Mouse (Mus musculus) forebrain, embryonic 13.5 days (tissue): ENCODE measurements around the gene Knop1. TPM values are rescaled to one million over a fixed set of nuclear protein-coding genes. Genes with fewer than 3 reads are reported as not detected.

Experiments
- ATAC-seq: fragments of 200-750 bp; cut with Nextera tagmentation; 2 replicates; pipeline ENCODE4 v1.8.0; 2017
- H3K27ac ChIP-seq: fragments of 300-500 bp; sonication (generic); 2 replicates; pipeline ENCODE4 v1.5.1; 2015; ENCODE audit warnings: inconsistent platforms, mild to moderate bottlenecking, moderate library complexity
- H3K27me3 ChIP-seq: fragments of 300-500 bp; sonication (generic); 2 replicates; pipeline ENCODE4 v1.6.1; 2015; ENCODE audit warnings: mild to moderate bottlenecking, inconsistent platforms
- H3K36me3 ChIP-seq: fragments of 300-500 bp; sonication (generic); 2 replicates; pipeline ENCODE4 v1.6.1; 2015; ENCODE audit warnings: mild to moderate bottlenecking, inconsistent platforms; ENCODE audit not compliant: poor library complexity, severe bottlenecking
- H3K4me1 ChIP-seq: fragments of 300-500 bp; sonication (generic); 2 replicates; pipeline ENCODE4 v1.6.1; 2015; ENCODE audit warnings: inconsistent platforms
- H3K4me2 ChIP-seq: fragments of 300-500 bp; sonication (generic); 2 replicates; pipeline ENCODE4 v1.6.1; 2015; ENCODE audit warnings: inconsistent platforms, mild to moderate bottlenecking, moderate library complexity
- H3K4me3 ChIP-seq: fragments of 300-500 bp; sonication (generic); 2 replicates; pipeline ENCODE4 v1.5.1; 2015; ENCODE audit warnings: mild to moderate bottlenecking, inconsistent platforms
- H3K9ac ChIP-seq: fragments of 300-500 bp; sonication (generic); 2 replicates; pipeline ENCODE4 v1.6.1; 2015; ENCODE audit warnings: mild to moderate bottlenecking, inconsistent platforms
- H3K9me3 ChIP-seq: fragments of 300-500 bp; sonication (generic); replicated peaks from 2 replicates; pipeline ENCODE4 v1.6.1; 2016; ENCODE audit warnings: inconsistent platforms
- WGBS: fragments of 180-500 bp; shearing (Covaris S2); methylation state at CpG from one replicate; pipeline ENCODE4 v1.1.7; 2015; 5-methylcytosine and 5-hydroxymethylcytosine counted together
- polyA plus RNA-seq: library from polyadenylated mRNA; unstranded; fragments of >200 nt; fragmentation: Nextera tagmentation; extraction: Ambion mirVana; gene quantifications from 2 replicates; pipeline ENCODE4 v1.2.1, GENCODE M21; 2015

The Knop1 gene
- polyA plus RNA-seq, 1 experiment from 2014 or later, result 133 TPM

DNA sequence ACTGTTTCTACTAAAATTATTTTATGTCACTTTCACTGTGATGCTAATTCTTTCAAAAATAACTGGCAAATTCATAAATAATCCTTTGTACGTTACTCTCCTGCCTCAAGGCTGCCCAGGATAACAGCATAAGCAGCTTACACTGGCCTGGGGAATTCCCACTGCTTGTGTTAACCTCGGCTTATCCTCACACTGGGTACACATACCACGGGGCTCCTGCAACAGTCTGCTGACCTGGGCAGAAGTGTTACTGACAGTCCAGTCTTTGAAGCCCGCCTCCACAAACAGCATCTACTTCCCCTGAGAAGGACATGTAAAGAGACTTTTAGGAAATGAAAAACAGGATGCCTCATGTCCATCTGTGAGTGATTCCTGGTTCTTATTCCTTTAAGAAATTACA is 13.1 kb downstream of the Knop1 start:
- no peak for ATAC-seq
- Histone ChIP-seq H3K9ac (no peak overlapping the region), H3K4me1 (peaks cover 13% of the 10 kb centered on the region), H3K4me3 (no peak overlapping the region), H3K9me3 (no peaks in the 10 kb centered on the region), H3K27ac (no peak overlapping the region), H3K36me3 (peaks cover 98% of the 10 kb centered on the region), H3K27me3 (no peaks in the 10 kb centered on the region), H3K4me2 (no peak overlapping the region)
- WGBS, result 78% methylated on average over 4 of the region's 4 CpGs

- H3K27me3 ChIP-seq, result no peaks in the 10 kb centered on the region
- H3K9ac ChIP-seq, result no peak overlapping the region
- WGBS, result 77% methylated on average over 1 of the region's 1 CpGs
- H3K27ac ChIP-seq, result 0 out of 2 replicates have a peak overlapping the region, but pooled peaks have one; percentile 35
- ATAC-seq, result peak; percentile 50; the same call in 1 of the 2 replicates
- H3K4me3 ChIP-seq, result no peak overlapping the region
- H3K36me3 ChIP-seq, result peaks cover 98% of the 10 kb centered on the region
- H3K9me3 ChIP-seq, result no peaks in the 10 kb centered on the region
- H3K4me2 ChIP-seq, result no peak overlapping the region
- peaks cover 13% of the 10 kb centered on the region for H3K4me1 ChIP-seq
Observed at GRCm38 (mm10) chr7:118841796-118842195, 14.3 kb downstream of the Knop1 start.

- no peak overlapping the region for H3K4me2 ChIP-seq
- H3K27ac ChIP-seq, result peak overlapping the region; percentile 35
- 74% methylated on average over 8 of the region's 8 CpGs for WGBS
- H3K36me3 ChIP-seq, result peaks cover 98% of the 10 kb centered on the region
- H3K9me3 ChIP-seq, result no peaks in the 10 kb centered on the region
- peaks cover 13% of the 10 kb centered on the region for H3K4me1 ChIP-seq
- no peak overlapping the region for H3K9ac ChIP-seq
- ATAC-seq, result 0 out of 2 replicates have a peak, but pooled peaks have one; percentile 30
- H3K27me3 ChIP-seq, result no peaks in the 10 kb centered on the region
- H3K4me3 ChIP-seq, result no peak overlapping the region
Observed at GRCm38 (mm10) chr7:118841030-118841745, 14.9 kb downstream of the Knop1 start.

DNA sequence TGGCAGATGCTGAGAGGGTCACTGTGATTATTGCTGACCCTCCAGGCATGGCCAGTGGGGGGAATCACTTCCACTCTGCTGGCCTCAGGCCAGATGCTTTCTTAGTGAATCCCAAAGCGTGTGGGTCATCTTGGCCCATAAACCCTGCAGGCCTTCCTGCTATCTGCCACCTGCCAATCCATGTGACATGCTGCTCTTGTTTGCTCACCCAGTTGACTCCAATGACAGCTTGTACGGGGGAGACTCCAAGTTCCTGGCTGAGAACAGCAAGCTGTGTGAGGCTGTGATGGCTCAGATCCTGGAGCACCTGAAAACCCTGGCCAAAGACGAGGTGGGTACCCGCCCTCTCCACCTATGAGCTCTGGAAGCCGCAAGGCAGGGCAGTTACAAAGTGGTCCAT is 18.2 kb downstream of the Knop1 start:
- Histone ChIP-seq H3K4me2 (no peak overlapping the region), H3K36me3 (peaks cover 98% of the 10 kb centered on the region), H3K27ac (no peak overlapping the region), H3K4me1 (peaks cover 13% of the 10 kb centered on the region), H3K4me3 (no peak overlapping the region), H3K27me3 (no peaks in the 10 kb centered on the region), H3K9me3 (no peaks in the 10 kb centered on the region), H3K9ac (no peak overlapping the region)
- no peak for ATAC-seq
- 91% methylated on average over 5 of the region's 5 CpGs for WGBS

DNA sequence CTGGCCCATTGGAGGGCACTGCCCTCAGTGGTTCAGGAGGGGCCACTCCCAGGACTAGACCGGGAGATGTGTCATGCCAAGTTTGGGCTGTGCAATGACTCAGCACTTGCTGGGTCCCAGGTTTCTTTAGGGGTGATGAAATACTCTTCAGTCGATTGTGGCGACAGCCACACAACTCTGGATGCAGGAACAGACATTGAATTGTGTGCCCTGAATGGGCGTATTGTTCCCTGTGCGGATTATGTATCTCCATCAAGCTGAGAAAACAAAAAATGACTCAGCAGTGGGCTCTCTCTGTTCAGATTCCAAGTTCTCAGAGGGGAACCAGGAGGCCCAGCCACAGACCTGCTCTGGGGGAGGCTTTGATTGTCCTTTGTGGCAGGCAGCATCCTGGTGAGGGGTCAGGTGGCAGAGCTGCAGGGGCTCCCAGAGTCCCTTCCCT is 28.1 kb downstream of the Knop1 start:
- H3K4me1 ChIP-seq, result peaks cover 10% of the 10 kb centered on the region; the same call in 1 of the 2 replicates
- peaks cover 46% of the 10 kb centered on the region for H3K36me3 ChIP-seq
- 4% methylated on average over 5 of the region's 5 CpGs for WGBS
- H3K9ac ChIP-seq, result no peak overlapping the region
- H3K4me3 ChIP-seq, result no peak overlapping the region
- no peaks in the 10 kb centered on the region for H3K27me3 ChIP-seq
- no peaks in the 10 kb centered on the region for H3K9me3 ChIP-seq
- H3K27ac ChIP-seq, result no peak overlapping the region
- no peak overlapping the region for H3K4me2 ChIP-seq
- peak; percentile 53; the same call in 1 of the 2 replicates for ATAC-seq

DNA sequence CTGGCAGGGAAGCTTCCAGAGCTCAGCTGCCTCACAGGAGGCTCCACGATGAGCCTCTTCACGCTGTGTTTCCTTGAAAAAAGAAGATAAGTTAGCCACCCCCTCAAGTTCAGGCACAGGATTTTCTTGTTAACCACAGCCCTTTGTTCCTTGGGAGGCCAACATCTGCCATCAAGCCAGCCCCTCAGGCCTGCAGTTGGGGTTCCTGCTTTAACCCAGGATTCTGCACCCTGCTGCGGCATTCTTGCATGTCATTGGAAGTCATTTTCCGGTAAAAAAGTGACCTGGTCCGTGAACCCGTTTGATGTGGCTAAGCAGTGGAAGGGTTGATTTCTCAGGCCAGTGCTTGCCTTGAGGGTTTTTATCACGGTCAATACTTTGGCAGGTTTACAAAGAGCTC is 31.6 kb downstream of the Knop1 start:
- Histone ChIP-seq H3K4me2 (no peak overlapping the region), H3K27ac (no peak overlapping the region), H3K4me1 (peaks cover 10% of the 10 kb centered on the region; the same call in 1 of the 2 replicates), H3K9me3 (no peaks in the 10 kb centered on the region), H3K36me3 (peaks cover 26% of the 10 kb centered on the region), H3K27me3 (no peaks in the 10 kb centered on the region), H3K4me3 (no peak overlapping the region), H3K9ac (no peak overlapping the region)
- ATAC-seq, result no peak
- 56% methylated on average over 7 of the region's 7 CpGs for WGBS

- H3K4me1 ChIP-seq, result no peaks in the 10 kb centered on the region
- ATAC-seq, result no peak
- WGBS, result 92% methylated on average over 12 of the region's 12 CpGs
Observed at GRCm38 (mm10) chr7:118821887-118822556, 34.0 kb downstream of the Knop1 start.

DNA sequence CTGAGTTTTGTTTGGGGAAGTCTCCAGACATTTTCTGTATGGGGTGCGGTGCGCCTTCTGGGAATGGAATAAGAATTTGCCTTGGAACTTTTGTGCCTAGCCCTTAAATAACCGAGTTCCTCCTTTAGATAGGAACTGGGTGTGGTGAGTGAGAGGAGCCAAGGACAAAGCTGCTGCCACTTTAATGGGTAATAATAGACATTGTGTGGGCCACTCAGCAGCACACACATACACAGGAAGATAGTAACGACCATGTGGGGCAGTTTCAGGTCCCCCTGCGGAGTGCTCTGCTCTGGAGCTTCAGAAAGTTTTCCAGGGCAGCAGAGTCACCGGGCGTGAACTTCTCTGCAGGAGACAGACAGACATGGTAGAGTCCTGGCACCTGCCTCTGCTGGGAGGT is 34.7 kb downstream of the Knop1 start:
- no peak overlapping the region for H3K9ac ChIP-seq
- H3K27ac ChIP-seq, result no peak overlapping the region
- H3K9me3 ChIP-seq, result no peaks in the 10 kb centered on the region
- H3K4me3 ChIP-seq, result no peak overlapping the region
- peaks cover 42% of the 10 kb centered on the region for H3K36me3 ChIP-seq
- no peak for ATAC-seq
- 67% methylated on average over 7 of the region's 7 CpGs for WGBS
- no peak overlapping the region for H3K4me2 ChIP-seq
- no peaks in the 10 kb centered on the region for H3K4me1 ChIP-seq
- H3K27me3 ChIP-seq, result no peaks in the 10 kb centered on the region

More at GRCm38 (mm10) chr7:118821887-118822556, 34.0 kb downstream of the Knop1 start:
- Histone ChIP-seq H3K36me3 (peaks cover 44% of the 10 kb centered on the region), H3K4me2 (no peak overlapping the region), H3K4me3 (no peak overlapping the region), H3K27ac (no peak overlapping the region), H3K9me3 (no peaks in the 10 kb centered on the region), H3K27me3 (no peaks in the 10 kb centered on the region), H3K9ac (no peak overlapping the region)

- WGBS, result 96% methylated on average over 1 of the region's 1 CpGs
- no peaks in the 10 kb centered on the region for H3K27me3 ChIP-seq
- H3K36me3 ChIP-seq, result peaks cover 46% of the 10 kb centered on the region
- H3K4me3 ChIP-seq, result no peak overlapping the region
- no peak for ATAC-seq
- no peaks in the 10 kb centered on the region for H3K4me1 ChIP-seq
- no peaks in the 10 kb centered on the region for H3K9me3 ChIP-seq
- no peak overlapping the region for H3K27ac ChIP-seq
- no peak overlapping the region for H3K9ac ChIP-seq
- no peak overlapping the region for H3K4me2 ChIP-seq
Observed at GRCm38 (mm10) chr7:118819666-118820065, 36.4 kb downstream of the Knop1 start.

GRCm38 (mm10) chr7:118817741-118818140 is 38.3 kb downstream of the Knop1 start:
- 95% methylated on average over 7 of the region's 7 CpGs for WGBS
- H3K27me3 ChIP-seq, result no peaks in the 10 kb centered on the region
- H3K36me3 ChIP-seq, result peaks cover 57% of the 10 kb centered on the region

GRCm38 (mm10) chr7:118816275-118816674 is 39.8 kb downstream of the Knop1 start:
- Histone ChIP-seq H3K27ac (no peak overlapping the region), H3K4me2 (no peak overlapping the region), H3K4me3 (no peak overlapping the region), H3K9ac (no peak overlapping the region), H3K4me1 (no peaks in the 10 kb centered on the region), H3K27me3 (no peaks in the 10 kb centered on the region), H3K9me3 (no peaks in the 10 kb centered on the region), H3K36me3 (peaks cover 66% of the 10 kb centered on the region)
- WGBS, result 93% methylated on average over 3 of the region's 3 CpGs
- ATAC-seq, result no peak

More at GRCm38 (mm10) chr7:118817741-118818140, 38.3 kb downstream of the Knop1 start:
- Histone ChIP-seq H3K27ac (no peak overlapping the region), H3K4me3 (no peak overlapping the region), H3K9me3 (no peaks in the 10 kb centered on the region), H3K4me2 (no peak overlapping the region), H3K9ac (no peak overlapping the region), H3K4me1 (no peaks in the 10 kb centered on the region)
- no peak for ATAC-seq

- Histone ChIP-seq H3K36me3 (peaks cover 80% of the 10 kb centered on the region), H3K4me2 (no peak overlapping the region), H3K27me3 (no peaks in the 10 kb centered on the region), H3K9me3 (no peaks in the 10 kb centered on the region), H3K4me1 (no peaks in the 10 kb centered on the region), H3K9ac (no peak overlapping the region), H3K4me3 (no peak overlapping the region), H3K27ac (no peak overlapping the region)
- ATAC-seq, result no peak
- WGBS, result 91% methylated on average over 4 of the region's 4 CpGs
Observed at GRCm38 (mm10) chr7:118813592-118813991, 42.5 kb downstream of the Knop1 start.
